Mouse (Mus musculus): ENCODE results near the gene Cnnm4. TPM values are rescaled to one million over a fixed set of nuclear protein-coding genes. Genes with fewer than 3 reads are reported as not detected.

Cnnm4 gene
- polyA plus RNA-seq, 1 experiment from 2014 or later, result 2.2 TPM

DNA sequence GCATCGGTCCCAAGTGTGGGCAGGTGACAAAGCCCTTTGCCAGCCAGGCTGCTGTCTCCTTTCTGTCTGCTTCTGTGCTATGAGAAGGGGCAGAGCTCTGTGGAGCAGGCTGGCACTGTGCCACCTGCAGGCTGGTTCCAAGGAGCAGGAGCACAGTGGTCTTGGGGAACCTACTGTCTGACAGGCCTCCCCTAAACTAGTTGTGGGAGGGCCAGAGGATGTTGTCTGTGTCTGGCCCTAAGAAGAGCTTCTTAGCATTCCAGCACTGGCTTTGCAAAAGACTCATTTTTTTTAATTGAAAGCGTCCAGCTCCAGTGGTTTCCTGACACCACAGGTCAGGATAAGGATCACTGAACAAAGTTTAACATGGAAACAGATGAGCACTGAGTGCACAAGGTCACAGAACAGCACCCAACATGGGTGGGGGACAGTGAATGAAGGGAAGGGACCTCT lies 6.9 kb downstream of the Cnnm4 start:
- H3K4me2 ChIP-seq (ENCODE audit: low read depth, low read length), result no peak overlapping the region

DNA sequence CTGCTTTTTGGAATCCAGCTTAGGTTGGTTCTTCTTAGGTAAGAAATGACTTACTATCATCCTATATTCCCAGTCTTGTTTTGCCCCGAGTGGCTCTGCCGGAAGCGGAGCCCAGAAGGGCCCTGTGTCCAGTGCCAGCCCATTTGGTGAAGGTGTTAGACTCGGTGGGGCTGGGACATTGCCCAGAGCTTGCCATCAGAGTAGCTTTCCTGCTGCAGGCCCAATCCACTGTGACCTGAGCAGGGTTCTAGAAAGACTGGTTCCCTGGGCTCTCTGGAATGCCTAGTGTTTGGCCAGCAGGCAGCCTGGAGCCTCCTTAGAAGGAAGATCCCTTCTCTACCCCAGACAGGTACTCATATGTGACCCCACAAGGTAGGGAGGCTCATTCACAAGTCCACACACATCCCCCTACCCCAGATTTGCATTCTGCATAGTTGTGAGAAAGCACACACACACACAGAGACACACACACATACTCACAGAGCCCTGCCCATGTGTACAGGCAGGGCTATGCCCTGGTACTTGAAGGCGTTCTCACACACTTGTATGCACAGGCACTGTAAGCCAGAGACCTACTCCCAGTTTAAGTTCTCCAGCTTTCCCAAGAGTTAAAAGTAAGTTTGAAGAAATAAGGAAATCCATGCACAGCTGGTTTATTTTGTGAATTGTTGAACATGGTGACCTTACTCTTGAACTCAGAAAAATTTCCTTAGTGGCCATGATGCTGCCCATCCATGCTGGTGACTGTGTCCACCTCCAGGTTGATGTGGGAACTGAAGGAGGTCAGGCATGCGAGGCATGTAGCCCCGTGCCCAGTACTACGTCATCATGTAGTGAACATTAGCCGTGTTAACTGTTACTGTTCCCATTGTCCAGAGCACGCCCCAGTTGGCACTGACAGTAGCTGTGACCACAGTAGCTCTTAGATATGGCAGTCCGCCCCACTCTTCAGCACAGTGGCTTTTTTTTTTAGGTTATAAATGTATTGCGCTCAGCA lies 8.8 kb downstream of the Cnnm4 start:
- no peaks in the 10 kb centered on the region for H3K36me3 ChIP-seq (replicated peaks; ENCODE audit: insufficient read depth, low read length)
- no peak overlapping the region for H3K27ac ChIP-seq (ENCODE audit: low read depth)
- no peak overlapping the region for H3K9ac ChIP-seq (replicated peaks)
- no peaks in the 10 kb centered on the region for H3K27me3 ChIP-seq (ENCODE audit: insufficient read depth, low read length)
- H3K4me1 ChIP-seq (ENCODE audit: insufficient read depth), result peaks cover 16% of the 10 kb centered on the region
- TF ChIP-seq EP300 (IDR thresholded peaks at IDR 0.05; ENCODE audit: low read depth) (no peak), CTCF (IDR thresholded peaks at IDR 0.05; ENCODE audit: low read depth) (no peak)
- DNase-seq (no peak), ATAC-seq (no peak)
- H3K4me2 ChIP-seq (ENCODE audit: low read depth, low read length), result no peak overlapping the region
- H3K4me3 ChIP-seq (ENCODE audit: low read depth, low read length), result no peak overlapping the region
- WGBS (ENCODE audit: insufficient replicate concordance), result 85% methylated on average over 12 of the region's 12 CpGs
- H3K9me3 ChIP-seq (ENCODE audit: low read length), result no peaks in the 10 kb centered on the region

More for the DNA sequence above, 6.9 kb downstream of the Cnnm4 start:
- ATAC-seq, result no peak
- no peak for TF ChIP-seq EP300 (IDR thresholded peaks at IDR 0.05; ENCODE audit: low read depth)
- Histone ChIP-seq H3K9me3 (ENCODE audit: low read length) (no peaks in the 10 kb centered on the region), H3K27ac (ENCODE audit: low read depth) (no peak overlapping the region), H3K9ac (replicated peaks) (no peak overlapping the region), H3K36me3 (replicated peaks; ENCODE audit: insufficient read depth, low read length) (no peaks in the 10 kb centered on the region), H3K4me1 (ENCODE audit: insufficient read depth) (peaks cover 26% of the 10 kb centered on the region), H3K27me3 (ENCODE audit: insufficient read depth, low read length) (no peaks in the 10 kb centered on the region), H3K4me3 (ENCODE audit: low read depth, low read length) (no peak overlapping the region)
- DNase-seq, result no peak
- 73% methylated on average over 2 of the region's 2 CpGs for WGBS (ENCODE audit: insufficient replicate concordance)

GRCm38 (mm10) chr1:36483825-36484224 lies 12.4 kb downstream of the Cnnm4 start:
- H3K27me3 ChIP-seq (ENCODE audit: insufficient read depth, low read length), result no peaks in the 10 kb centered on the region
- DNase-seq, result no peak
- TF ChIP-seq EP300 (IDR thresholded peaks at IDR 0.05; ENCODE audit: low read depth) (no peak), CTCF (IDR thresholded peaks at IDR 0.05; ENCODE audit: low read depth) (no peak)
- H3K9me3 ChIP-seq (ENCODE audit: low read length), result no peaks in the 10 kb centered on the region
- no peak overlapping the region for H3K27ac ChIP-seq (ENCODE audit: low read depth)
- no peaks in the 10 kb centered on the region for H3K36me3 ChIP-seq (replicated peaks; ENCODE audit: insufficient read depth, low read length)
- no peak overlapping the region for H3K9ac ChIP-seq (replicated peaks)
- H3K4me2 ChIP-seq (ENCODE audit: low read depth, low read length), result no peak overlapping the region
- 77% methylated on average over 4 of the region's 4 CpGs for WGBS (ENCODE audit: insufficient replicate concordance)
- H3K4me3 ChIP-seq (ENCODE audit: low read depth, low read length), result no peak overlapping the region
- H3K4me1 ChIP-seq (ENCODE audit: insufficient read depth), result no peaks in the 10 kb centered on the region
- no peak for ATAC-seq

DNA sequence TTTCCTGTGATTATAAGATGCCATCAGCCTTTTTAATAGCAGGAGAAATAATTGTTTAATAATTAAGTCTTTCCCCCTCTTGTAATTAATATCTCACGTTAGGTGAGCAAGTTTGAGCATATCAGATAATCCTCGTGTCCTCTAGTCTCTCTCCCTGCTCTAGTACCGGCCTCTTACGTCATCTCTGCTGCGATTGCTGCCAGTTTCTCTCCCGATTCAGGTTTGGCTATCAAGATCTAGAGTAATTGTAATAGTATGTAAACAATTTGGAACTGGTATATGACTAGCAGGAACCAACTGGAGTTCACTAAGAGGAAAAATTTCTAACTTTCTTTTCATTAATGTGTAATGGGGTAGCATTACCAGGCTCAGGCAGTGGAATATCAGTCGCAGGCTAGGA lies 13.7 kb downstream of the Cnnm4 start:
- Histone ChIP-seq H3K9ac (replicated peaks) (no peak overlapping the region), H3K27ac (ENCODE audit: low read depth) (no peak overlapping the region), H3K36me3 (replicated peaks; ENCODE audit: insufficient read depth, low read length) (no peaks in the 10 kb centered on the region), H3K4me3 (ENCODE audit: low read depth, low read length) (no peak overlapping the region), H3K9me3 (ENCODE audit: low read length) (no peaks in the 10 kb centered on the region), H3K27me3 (ENCODE audit: insufficient read depth, low read length) (no peaks in the 10 kb centered on the region), H3K4me2 (ENCODE audit: low read depth, low read length) (no peak overlapping the region), H3K4me1 (ENCODE audit: insufficient read depth) (no peaks in the 10 kb centered on the region)
- DNase-seq (no peak), ATAC-seq (no peak)
- 67% methylated on average over 7 of the region's 7 CpGs for WGBS (ENCODE audit: insufficient replicate concordance)
- no peak for TF ChIP-seq CTCF (IDR thresholded peaks at IDR 0.05; ENCODE audit: low read depth)
- no peak for TF ChIP-seq EP300 (IDR thresholded peaks at IDR 0.05; ENCODE audit: low read depth)

DNA sequence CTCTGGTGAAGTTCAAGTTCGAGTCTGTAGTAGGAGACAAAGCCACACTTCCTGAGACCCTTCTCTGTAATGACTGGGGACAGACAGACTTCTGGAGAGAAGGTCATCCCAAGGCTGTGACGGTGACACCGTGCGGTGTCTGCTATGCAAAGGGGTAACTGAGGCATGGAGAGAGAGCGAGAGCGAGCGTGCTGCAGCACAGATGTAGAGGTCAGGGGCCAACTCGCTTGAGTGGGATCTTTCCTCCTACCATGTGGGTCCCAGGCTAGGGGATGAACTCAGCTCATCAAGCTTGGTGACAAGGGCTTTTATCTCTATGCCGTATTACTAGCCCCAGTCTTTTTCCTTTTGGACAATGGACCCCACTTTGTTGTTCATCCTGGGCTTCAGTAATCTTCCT lies 15.7 kb downstream of the Cnnm4 start:
- H3K4me3 ChIP-seq (ENCODE audit: low read depth, low read length), result no peak overlapping the region
- DNase-seq (no peak), ATAC-seq (no peak)
- H3K4me2 ChIP-seq (ENCODE audit: low read depth, low read length), result no peak overlapping the region
- H3K9me3 ChIP-seq (ENCODE audit: low read length), result no peaks in the 10 kb centered on the region
- no peaks in the 10 kb centered on the region for H3K4me1 ChIP-seq (ENCODE audit: insufficient read depth)
- H3K36me3 ChIP-seq (replicated peaks; ENCODE audit: insufficient read depth, low read length), result no peaks in the 10 kb centered on the region
- H3K27me3 ChIP-seq (ENCODE audit: insufficient read depth, low read length), result no peaks in the 10 kb centered on the region
- no peak overlapping the region for H3K27ac ChIP-seq (ENCODE audit: low read depth)
- TF ChIP-seq EP300 (IDR thresholded peaks at IDR 0.05; ENCODE audit: low read depth) (no peak), CTCF (IDR thresholded peaks at IDR 0.05; ENCODE audit: low read depth) (no peak)
- 85% methylated on average over 9 of the region's 9 CpGs for WGBS (ENCODE audit: insufficient replicate concordance)
- no peak overlapping the region for H3K9ac ChIP-seq (replicated peaks)

DNA sequence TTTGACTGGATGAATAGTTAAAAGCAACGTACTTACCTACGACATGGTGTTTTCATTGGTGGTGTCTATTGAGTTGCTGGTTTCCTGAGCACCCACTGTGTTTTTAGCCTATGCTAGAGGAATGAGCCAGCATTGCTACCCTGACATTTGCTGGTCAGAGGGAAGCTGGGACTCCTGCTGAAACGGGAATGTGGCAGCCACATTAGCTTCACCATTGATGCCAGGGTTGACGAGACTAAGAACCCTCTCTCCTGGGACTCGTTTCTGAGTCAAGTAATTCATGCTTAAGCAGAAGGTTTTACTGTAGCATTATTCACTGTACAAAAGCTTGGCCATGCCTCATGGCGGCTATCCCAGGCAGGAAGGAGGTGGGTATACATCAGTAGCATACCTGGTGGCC lies 18.2 kb downstream of the Cnnm4 start:
- ATAC-seq, result no peak
- no peak overlapping the region for H3K27ac ChIP-seq (ENCODE audit: low read depth)
- no peaks in the 10 kb centered on the region for H3K4me1 ChIP-seq (ENCODE audit: insufficient read depth)
- H3K4me3 ChIP-seq (ENCODE audit: low read depth, low read length), result no peak overlapping the region
- DNase-seq, result no peak
- no peaks in the 10 kb centered on the region for H3K9me3 ChIP-seq (ENCODE audit: low read length)
- no peaks in the 10 kb centered on the region for H3K36me3 ChIP-seq (replicated peaks; ENCODE audit: insufficient read depth, low read length)
- 77% methylated on average over 6 of the region's 6 CpGs for WGBS (ENCODE audit: insufficient replicate concordance)
- no peak overlapping the region for H3K9ac ChIP-seq (replicated peaks)
- H3K27me3 ChIP-seq (ENCODE audit: insufficient read depth, low read length), result no peaks in the 10 kb centered on the region
- H3K4me2 ChIP-seq (ENCODE audit: low read depth, low read length), result no peak overlapping the region
- TF ChIP-seq CTCF (IDR thresholded peaks at IDR 0.05; ENCODE audit: low read depth) (no peak), EP300 (IDR thresholded peaks at IDR 0.05; ENCODE audit: low read depth) (no peak)
